Mouse (Mus musculus) stomach, embryonic 16.5 days (tissue): Measurements from ENCODE around the gene Gpatch2. TPM values are rescaled to one million over a fixed set of nuclear protein-coding genes. Genes with fewer than 3 reads are reported as not detected.

ENCODE experiments used
- ATAC-seq: fragments of 200-750 bp; cut with Nextera tagmentation; 2 replicates; pipeline ENCODE4 v1.8.0; 2017; ENCODE audit warnings: moderate number of reproducible peaks, moderate TSS enrichment; ENCODE audit not compliant: insufficient read depth, low FRiP score
- H3K27ac ChIP-seq: fragments of 300-500 bp; sonication (generic); 2 replicates; pipeline ENCODE4 v1.5.1; 2014; ENCODE audit warnings: low read length
- H3K27me3 ChIP-seq: fragments of 300-500 bp; sonication (generic); 2 replicates; pipeline ENCODE4 v1.6.1; 2014; ENCODE audit warnings: low read length, control low read depth, mixed read lengths; ENCODE audit not compliant: control insufficient read depth, insufficient read depth
- H3K36me3 ChIP-seq: fragments of 300-500 bp; sonication (generic); 2 replicates; pipeline ENCODE4 v1.6.1; 2014; ENCODE audit warnings: low read length; ENCODE audit not compliant: control insufficient read depth, insufficient read depth
- H3K4me1 ChIP-seq: fragments of 300-500 bp; sonication (generic); 2 replicates; pipeline ENCODE4 v1.6.1; 2014; ENCODE audit warnings: low read length, control low read depth, mixed read lengths; ENCODE audit not compliant: control insufficient read depth, insufficient read depth
- H3K4me2 ChIP-seq: fragments of 300-500 bp; sonication (generic); 2 replicates; pipeline ENCODE4 v1.6.1; 2014; ENCODE audit warnings: low read depth, low read length, mixed read lengths
- H3K4me3 ChIP-seq: fragments of 300-500 bp; sonication (generic); replicated peaks from 2 replicates; pipeline ENCODE4 v1.5.1; 2014; ENCODE audit warnings: mild to moderate bottlenecking, low read length
- H3K9ac ChIP-seq: fragments of 300-500 bp; sonication (generic); 2 replicates; pipeline ENCODE4 v1.6.1; 2014; ENCODE audit warnings: low read length
- H3K9me3 ChIP-seq: fragments of 300-500 bp; sonication (generic); replicated peaks from 2 replicates; pipeline ENCODE4 v1.6.1; 2016; ENCODE audit warnings: low read length, control low read depth; ENCODE audit not compliant: control insufficient read depth
- WGBS: fragments of 180-500 bp; shearing (Covaris S2); extraction: QIAGEN DNeasy Blood & Tissue Kit; methylation state at CpG from one replicate; pipeline ENCODE4 v1.1.7; 2014; 5-methylcytosine and 5-hydroxymethylcytosine counted together
- polyA plus RNA-seq: library from polyadenylated mRNA; unstranded; fragments of >200 nt; fragmentation: Nextera tagmentation; extraction: Ambion mirVana; gene quantifications from 2 replicates; pipeline ENCODE4 v1.2.1, GENCODE M21; 2015

Gene Gpatch2
- polyA plus RNA-seq, 1 experiment from 2014 or later: 19.1 TPM

DNA sequence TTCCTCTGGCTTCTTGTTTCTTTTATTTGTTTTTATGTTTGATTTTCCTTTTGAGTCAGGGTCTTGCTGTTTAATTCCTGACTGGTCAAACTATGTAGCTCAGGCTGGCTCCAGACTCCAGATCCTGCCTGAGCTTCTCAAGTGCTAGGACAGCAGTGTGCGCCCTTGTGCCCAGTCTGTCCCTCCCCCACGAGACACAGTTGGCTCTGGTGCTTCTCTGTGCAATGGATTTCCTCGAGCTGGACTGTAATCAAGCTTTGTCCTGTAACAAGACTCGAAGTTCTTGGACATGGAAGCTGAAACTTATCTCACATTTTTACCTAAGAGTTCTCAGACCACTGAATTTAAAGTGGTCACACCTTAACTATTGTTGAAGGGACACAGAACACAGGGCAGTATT lies 174.2 kb downstream of the Gpatch2 start:
- 72% methylated on average over 4 of the region's 4 CpGs for WGBS
- Histone ChIP-seq H3K27ac (no peak overlapping the region), H3K27me3 (no peaks in the 10 kb centered on the region)

DNA sequence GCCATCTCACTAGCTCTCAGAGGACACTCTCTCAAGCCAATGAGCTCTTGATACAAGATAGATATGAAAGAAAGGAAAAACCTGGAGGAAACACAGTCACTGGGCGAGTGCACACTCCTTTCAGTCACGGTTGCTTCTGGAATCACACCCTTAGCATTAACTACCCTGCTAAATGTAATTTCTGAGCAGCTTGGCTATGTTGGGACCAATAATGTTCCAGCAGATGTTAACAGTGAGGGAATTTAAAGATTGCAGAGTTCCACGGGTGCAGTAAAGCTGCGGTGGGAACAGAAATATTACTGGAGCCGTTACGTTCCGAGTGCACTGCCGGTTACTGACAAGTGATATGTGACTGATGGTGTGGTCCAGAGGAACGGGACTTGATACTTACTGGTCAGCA lies 185.5 kb downstream of the Gpatch2 start:
- Histone ChIP-seq H3K27ac (no peak overlapping the region), H3K4me3 (no peak overlapping the region), H3K4me2 (no peak overlapping the region), H3K36me3 (no peaks in the 10 kb centered on the region), H3K9ac (no peak overlapping the region), H3K27me3 (no peaks in the 10 kb centered on the region), H3K4me1 (no peaks in the 10 kb centered on the region), H3K9me3 (no peaks in the 10 kb centered on the region)
- ATAC-seq: no peak
- 79% methylated on average over 9 of the region's 9 CpGs for WGBS

More for the DNA sequence above, 174.2 kb downstream of the Gpatch2 start:
- H3K4me2 ChIP-seq: no peak overlapping the region
- H3K36me3 ChIP-seq: no peaks in the 10 kb centered on the region
- H3K4me1 ChIP-seq: no peaks in the 10 kb centered on the region
- H3K4me3 ChIP-seq: no peak overlapping the region
- H3K9me3 ChIP-seq: no peaks in the 10 kb centered on the region
- no peak overlapping the region for H3K9ac ChIP-seq
- ATAC-seq: no peak

Other genes with a start within 250 kb of the Gpatch2 start
- gene D1Pas1, start 248.1 kb upstream of the Gpatch2 start, polyA plus RNA-seq: 0.17 TPM in 1 of 2 replicates, not detected in the other
- 0.70 and 0.99 TPM in 2 replicates for gene Spata17, start within 50 bp of the Gpatch2 start, polyA plus RNA-seq